Mouse (Mus musculus) splenic B cell, adult 2 months (primary cell): ENCODE results near the gene Gpatch1.

Experiments used
- DNase-seq: peaks from one replicate; pipeline ENCODE4 v3.0.0-alpha.2; 2011; ENCODE audit warnings: low read depth, low spot score
- H3K27me3 ChIP-seq: 2 replicates; pipeline ENCODE4 v1.6.1; 2012; ENCODE audit warnings: mild to moderate bottlenecking, low read length, moderate library complexity, mixed read lengths; ENCODE audit not compliant: control insufficient read depth, poor library complexity, insufficient read depth, severe bottlenecking
- H3K36me3 ChIP-seq: 2 replicates; pipeline ENCODE4 v1.6.1; 2012; ENCODE audit warnings: mild to moderate bottlenecking, low read length, moderate library complexity, mixed read lengths; ENCODE audit not compliant: control insufficient read depth, poor library complexity, insufficient read depth, severe bottlenecking

Gpatch1 gene

DNA sequence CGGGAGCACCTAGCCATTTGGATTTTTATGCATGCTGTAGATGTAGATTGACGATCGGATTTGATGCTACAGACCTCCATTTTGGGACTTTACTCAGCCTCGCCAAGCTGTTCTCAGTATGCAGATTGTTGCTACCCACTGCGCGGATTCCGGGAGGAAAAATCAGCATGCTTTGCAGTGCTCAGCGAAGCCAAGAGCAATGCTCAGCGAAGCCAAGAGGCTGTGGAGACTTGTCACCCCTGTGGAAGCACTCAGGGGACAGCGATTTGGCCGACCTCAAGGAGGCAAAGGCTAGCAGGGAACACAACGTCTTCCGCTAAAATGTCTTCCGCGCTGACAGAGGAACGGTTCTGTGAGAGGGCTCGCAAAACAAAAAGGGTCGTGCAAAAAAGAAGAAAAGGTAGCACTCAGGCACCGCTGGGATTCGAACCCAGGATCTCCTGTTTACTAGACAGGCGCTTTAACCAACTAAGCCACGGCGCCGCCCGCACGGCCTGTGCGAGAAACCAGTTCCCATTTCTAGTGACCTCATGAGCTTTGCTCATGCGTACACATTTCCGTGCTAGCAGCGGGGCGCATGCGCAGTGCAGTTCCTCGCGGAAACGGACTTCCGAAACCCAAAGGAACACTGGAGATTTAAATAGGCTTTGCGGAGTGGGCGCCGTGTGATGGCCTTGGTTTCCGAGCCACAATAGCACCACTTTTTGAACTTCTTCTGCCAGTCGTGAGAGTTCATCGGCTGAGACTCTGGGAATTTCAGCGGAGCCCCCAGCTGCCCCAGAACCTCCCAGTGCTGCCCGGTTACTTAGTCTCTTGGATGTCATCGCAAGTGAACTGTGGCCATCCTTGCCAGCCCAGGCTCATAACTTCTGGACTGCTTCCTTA lies 83.6 kb downstream of the Gpatch1 start:
- Histone ChIP-seq H3K27me3 (no peaks in the 10 kb centered on the region), H3K36me3 (no peaks in the 10 kb centered on the region)
- DNase-seq: peak; percentile 99

DNA sequence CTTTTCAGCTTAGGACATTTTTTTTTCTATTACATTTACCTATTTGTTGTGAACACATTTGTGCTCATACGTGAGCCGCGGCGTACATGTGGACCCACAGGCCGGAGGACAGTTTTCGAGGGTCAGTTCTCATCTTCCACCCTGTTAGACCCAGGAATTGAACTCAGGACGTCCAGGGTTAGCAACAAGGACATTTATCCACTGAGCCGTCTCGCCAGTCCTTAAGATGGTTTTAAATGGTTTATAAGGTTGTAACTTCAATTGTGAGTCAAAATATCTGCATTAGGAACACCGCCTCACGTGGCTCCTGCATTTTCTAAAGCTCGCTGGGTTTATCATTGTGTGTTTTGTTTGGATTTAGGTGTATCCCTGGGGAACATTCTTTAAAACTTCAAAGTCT lies 84.4 kb downstream of the Gpatch1 start:
- DNase-seq: no peak

DNA sequence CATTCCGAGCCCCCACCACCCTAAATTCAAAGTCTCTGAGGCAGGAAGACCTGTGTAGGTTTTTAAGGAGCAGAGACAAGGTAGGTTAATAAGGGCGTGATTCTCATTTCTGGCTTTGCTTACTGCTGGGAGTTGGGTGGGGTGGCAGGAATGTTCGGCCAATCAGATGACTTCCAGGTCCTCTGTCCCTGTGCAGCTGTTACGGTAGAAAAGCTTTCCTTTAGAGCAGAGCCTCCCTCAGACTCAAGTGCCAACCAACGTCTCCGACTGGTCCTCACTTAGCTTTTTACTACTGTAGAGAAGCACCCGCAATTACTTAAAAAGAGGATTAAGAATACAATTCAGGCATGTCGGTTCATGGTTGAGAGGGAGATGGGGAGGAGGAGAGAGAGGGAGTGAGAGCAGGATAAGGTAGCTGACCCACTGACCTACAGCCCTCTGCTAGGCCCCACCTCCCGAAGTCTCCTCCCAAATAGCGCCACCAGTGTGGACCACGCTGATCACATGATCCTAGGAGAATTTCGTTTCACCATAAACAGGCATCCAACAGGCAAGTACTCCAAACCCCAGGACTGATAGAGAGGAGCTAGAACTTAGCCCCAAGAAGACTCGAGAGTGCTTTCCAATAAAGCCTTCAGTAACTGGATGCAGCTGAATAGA lies 85.3 kb downstream of the Gpatch1 start:
- no peaks in the 10 kb centered on the region for H3K36me3 ChIP-seq
- DNase-seq: no peak
- H3K27me3 ChIP-seq: no peaks in the 10 kb centered on the region

More for the DNA sequence above, 84.4 kb downstream of the Gpatch1 start:
- H3K36me3 ChIP-seq: no peaks in the 10 kb centered on the region
- no peaks in the 10 kb centered on the region for H3K27me3 ChIP-seq

DNA sequence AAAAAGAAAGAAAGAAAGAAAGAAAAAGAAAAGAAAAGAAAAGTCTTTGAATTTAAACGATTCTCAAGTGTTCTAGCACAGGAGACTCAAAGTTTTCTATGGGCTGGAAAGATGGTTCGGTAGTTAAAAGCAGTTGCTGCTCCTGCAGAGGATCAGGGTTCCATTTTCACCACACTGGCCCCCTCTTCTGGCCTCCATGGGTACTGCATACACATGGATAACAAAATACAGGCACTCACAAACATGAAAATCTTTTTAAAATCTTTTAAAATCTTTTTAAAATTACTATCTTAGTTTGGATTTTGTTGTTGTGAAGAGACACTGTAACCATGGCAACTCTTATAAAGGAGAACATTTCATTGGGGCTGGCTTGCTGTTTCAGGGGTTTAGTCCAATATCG lies 87.9 kb downstream of the Gpatch1 start:
- H3K36me3 ChIP-seq: no peaks in the 10 kb centered on the region
- H3K27me3 ChIP-seq: no peaks in the 10 kb centered on the region
- DNase-seq: peak; percentile 38
